Comparison of ENCODE assay signal across 9 mouse cellular contexts in the genomic region with DNA sequence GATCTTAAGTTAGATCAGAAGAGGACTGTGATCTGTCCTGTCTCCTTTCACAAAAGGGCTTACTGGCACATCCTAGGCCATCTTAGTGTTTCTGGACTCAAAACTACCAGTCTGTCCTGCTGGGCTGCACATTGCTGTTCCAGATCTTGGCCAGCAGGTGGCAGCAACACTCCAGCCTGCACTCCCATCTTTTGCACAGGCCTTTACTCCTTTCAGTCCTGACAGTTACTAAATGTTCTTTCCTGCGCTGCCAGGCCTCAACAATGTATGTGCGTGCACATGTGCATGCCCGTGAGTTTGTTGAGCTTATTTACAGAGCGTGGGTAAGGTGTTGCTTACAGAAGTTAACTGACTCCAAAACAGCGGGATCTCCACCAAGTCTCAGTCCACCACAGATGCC. TPM values are rescaled to one million over a fixed set of nuclear protein-coding genes. Genes with fewer than 3 reads are reported as not detected.
A peak's percentile ranks its signal among the peaks of the same experiment; 100 is the strongest.
DNase-seq lines count a peak whose midpoint lies in the region; ATAC-seq lines count a peak whose summit lies in the region.
"Had no signal": no experiment of that assay in that cellular context is flagged by ENCODE, and none has a peak within 500 bp of the region (broad histone marks: within the 10 kb centered on the region; RNA-seq: fewer than 3 reads in every experiment).

No protein-coding gene starts in this region.

- peaks cover 3% of the 10 kb centered on the region; the same call in 1 of the 2 replicates for H3K4me1 ChIP-seq in forebrain, embryonic 13.5 days
- peaks cover 3% of the 10 kb centered on the region; the same call in 1 of the 2 replicates for H3K4me1 ChIP-seq in lung, embryonic 16.5 days (replicated peaks; ENCODE audit: control insufficient read depth, insufficient read depth, low read length)

- no peak overlapping the region for H3K9ac ChIP-seq in forebrain, embryonic 13.5 days
- no peak overlapping the region for H3K9ac ChIP-seq in lung, embryonic 16.5 days (ENCODE audit: low read length)

- 38% methylated on average over 5 of the region's 5 CpGs for WGBS in forebrain, embryonic 13.5 days
- WGBS in lung, embryonic 16.5 days: 25% methylated on average over 5 of the region's 5 CpGs

- peak; percentile 69 for ATAC-seq in forebrain, embryonic 13.5 days
- peak; percentile 62; the same call in 1 of the 2 replicates for ATAC-seq in lung, embryonic 16.5 days (ENCODE audit: low read depth)

- H3K27me3 ChIP-seq in forebrain, embryonic 13.5 days: peaks cover 5% of the 10 kb centered on the region; the same call in 1 of the 2 replicates
- H3K27me3 ChIP-seq in lung, embryonic 16.5 days (ENCODE audit: control insufficient read depth, insufficient read depth, low read depth, low read length): no peaks in the 10 kb centered on the region

- no peaks in the 10 kb centered on the region for H3K9me3 ChIP-seq in forebrain, embryonic 13.5 days (replicated peaks)
- no peaks in the 10 kb centered on the region for H3K9me3 ChIP-seq in lung, embryonic 16.5 days (ENCODE audit: control insufficient read depth, low read length)

- H3K36me3 ChIP-seq in forebrain, embryonic 13.5 days (ENCODE audit: poor library complexity, severe bottlenecking): peaks cover 31% of the 10 kb centered on the region
- H3K36me3 ChIP-seq in lung, embryonic 16.5 days (ENCODE audit: control insufficient read depth, insufficient read depth, low read length): no peaks in the 10 kb centered on the region

- H3K4me2 ChIP-seq in forebrain, embryonic 13.5 days: no peak overlapping the region
- H3K4me2 ChIP-seq in lung, embryonic 16.5 days (ENCODE audit: low read depth, low read length): no peak overlapping the region

- no peak overlapping the region for H3K4me3 ChIP-seq in forebrain, embryonic 13.5 days
- H3K4me3 ChIP-seq in lung, embryonic 16.5 days (ENCODE audit: low read length): no peak overlapping the region
- H3K4me3 ChIP-seq: megakaryocyte, embryonic 14.5 days had no signal

- peak; percentile 67 for DNase-seq in MN1 (ENCODE audit: low spot score)
- peak; percentile 62 for DNase-seq in c-Kit-positive CD71-positive TER-119-positive erythroid progenitor cells, embryonic 14.5 days (ENCODE audit: low spot score)
- DNase-seq in heart, postnatal 4 days: peak; percentile 85
- DNase-seq in layer of hippocampus, adult 9-10 months (ENCODE audit: low spot score): peak; percentile 63
- peak; percentile 85 for DNase-seq in right cerebral cortex, adult 2 months (ENCODE audit: low spot score in 2 of 2)
- peak; percentile 69 for DNase-seq in urinary bladder, postnatal 14 days (ENCODE audit: low spot score)

- no peak overlapping the region for H3K27ac ChIP-seq in forebrain, embryonic 13.5 days
- H3K27ac ChIP-seq in lung, embryonic 16.5 days (ENCODE audit: low read length): no peak overlapping the region

RNA-seq across cellular contexts. Expression of a gene that starts 6.1 kb away (rescaled TPM):
- 0.31 and 1.0 TPM in 2 replicates for polyA plus RNA-seq in forebrain, embryonic 13.5 days (2015; fragmentation: Nextera tagmentation; extraction: Ambion mirVana)
- total RNA-seq in heart, postnatal 4 days (2021): not detected
- polyA plus RNA-seq in lung, embryonic 16.5 days (2015; fragmentation: Nextera tagmentation; extraction: Ambion mirVana): 0.90 and 3.1 TPM in 2 replicates

RNA-seq across cellular contexts. Expression of a gene that starts 19.5 kb away (rescaled TPM):
- 20.6 and 21.7 TPM in 2 replicates for polyA plus RNA-seq in forebrain, embryonic 13.5 days (2015; fragmentation: Nextera tagmentation; extraction: Ambion mirVana)
- total RNA-seq in heart, postnatal 4 days (2021): 1 to 10 TPM; 9.1 to 9.9 TPM
- polyA plus RNA-seq in lung, embryonic 16.5 days (2015; fragmentation: Nextera tagmentation; extraction: Ambion mirVana): 15.4 and 15.9 TPM in 2 replicates

RNA-seq across cellular contexts. Expression of a gene that starts 19.8 kb away (rescaled TPM):
- polyA plus RNA-seq in forebrain, embryonic 13.5 days (2015; fragmentation: Nextera tagmentation; extraction: Ambion mirVana): 48.2 and 51.9 TPM in 2 replicates
- 10 to 100 TPM; 25.2 to 27.3 TPM for total RNA-seq in heart, postnatal 4 days (2021)
- 39.8 and 40.3 TPM in 2 replicates for polyA plus RNA-seq in lung, embryonic 16.5 days (2015; fragmentation: Nextera tagmentation; extraction: Ambion mirVana)

RNA-seq across cellular contexts. Expression of a gene that starts 47.9 kb away (rescaled TPM):
- 89.8 and 98.0 TPM in 2 replicates for polyA plus RNA-seq in forebrain, embryonic 13.5 days (2015; fragmentation: Nextera tagmentation; extraction: Ambion mirVana)
- 10 to 100 TPM; 18.7 to 20.7 TPM for total RNA-seq in heart, postnatal 4 days (2021)
- 129 and 130 TPM in 2 replicates for polyA plus RNA-seq in lung, embryonic 16.5 days (2015; fragmentation: Nextera tagmentation; extraction: Ambion mirVana)

RNA-seq across cellular contexts. Expression of a gene that starts 53.9 kb away (rescaled TPM):
- polyA plus RNA-seq in forebrain, embryonic 13.5 days (2015; fragmentation: Nextera tagmentation; extraction: Ambion mirVana): 27.7 and 29.0 TPM in 2 replicates
- 1 to 10 TPM; 8.2 to 9.5 TPM for total RNA-seq in heart, postnatal 4 days (2021)
- polyA plus RNA-seq in lung, embryonic 16.5 days (2015; fragmentation: Nextera tagmentation; extraction: Ambion mirVana): 23.7 and 26.2 TPM in 2 replicates
